Mouse (Mus musculus) layer of hippocampus, adult 9-10 months (tissue): Measurements from ENCODE around the gene Palm2.

Source experiments
- DNase-seq: peaks from one replicate; pipeline ENCODE4 v3.0.0; 2022; ENCODE audit warnings: low spot score

Gene Palm2

DNA sequence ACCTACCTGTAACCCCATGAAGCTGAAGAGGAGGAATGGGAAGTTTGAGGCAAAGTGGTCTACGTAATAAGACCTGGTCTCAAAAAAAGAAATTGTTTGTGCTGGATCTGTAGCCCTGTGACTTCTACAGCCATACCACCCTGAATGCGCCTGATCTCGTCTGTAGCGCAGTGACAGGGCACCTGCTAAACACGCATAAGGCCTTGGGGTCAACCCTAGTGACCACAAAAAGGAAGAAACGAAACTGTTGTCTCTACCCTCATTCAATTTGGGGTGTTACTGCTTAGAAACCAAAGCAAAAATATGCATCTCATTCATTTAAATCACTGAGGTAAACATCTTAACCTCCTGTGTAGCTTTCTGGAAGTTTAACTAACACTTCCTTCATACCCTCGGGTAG is 270.5 kb downstream of the Palm2 start:
- no peak for DNase-seq

DNA sequence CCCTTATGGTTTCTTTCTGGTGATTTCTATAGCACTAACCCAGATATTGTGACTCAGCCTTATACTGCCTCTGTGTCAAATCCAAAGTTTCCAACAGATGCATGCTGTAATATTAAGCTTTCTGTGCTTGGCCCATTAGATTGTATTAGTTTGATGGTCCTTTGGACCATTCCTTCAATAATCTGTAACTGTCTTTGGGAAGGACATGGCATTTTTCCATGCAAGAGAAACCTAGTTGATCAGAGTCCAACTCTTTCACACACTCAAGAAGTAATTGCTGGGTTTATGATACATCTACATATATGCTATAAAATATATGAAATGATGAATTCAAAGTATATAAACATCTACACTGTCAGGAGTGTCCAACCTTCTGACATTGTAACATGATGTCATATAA is 281.8 kb downstream of the Palm2 start:
- no peak for DNase-seq

DNA sequence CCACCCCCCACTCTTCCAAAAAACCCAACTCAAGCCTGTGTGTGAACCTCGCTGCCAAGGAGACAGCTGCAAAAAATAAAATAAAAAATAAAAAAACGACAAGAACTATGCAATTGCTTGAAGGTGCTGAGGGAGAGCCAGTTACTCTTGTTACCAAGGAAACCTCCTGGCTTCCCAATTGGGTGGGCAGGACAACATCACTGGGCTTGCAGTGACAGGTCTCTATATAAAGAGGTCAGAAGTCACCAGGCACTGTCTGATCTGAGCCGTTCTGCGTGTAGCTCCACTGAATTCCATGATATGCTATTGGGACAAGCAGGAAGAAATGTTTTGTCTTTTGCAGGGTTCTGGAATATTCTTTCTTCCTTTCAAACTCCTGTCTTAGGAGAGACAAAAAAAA is 282.7 kb downstream of the Palm2 start:
- no peak for DNase-seq

DNA sequence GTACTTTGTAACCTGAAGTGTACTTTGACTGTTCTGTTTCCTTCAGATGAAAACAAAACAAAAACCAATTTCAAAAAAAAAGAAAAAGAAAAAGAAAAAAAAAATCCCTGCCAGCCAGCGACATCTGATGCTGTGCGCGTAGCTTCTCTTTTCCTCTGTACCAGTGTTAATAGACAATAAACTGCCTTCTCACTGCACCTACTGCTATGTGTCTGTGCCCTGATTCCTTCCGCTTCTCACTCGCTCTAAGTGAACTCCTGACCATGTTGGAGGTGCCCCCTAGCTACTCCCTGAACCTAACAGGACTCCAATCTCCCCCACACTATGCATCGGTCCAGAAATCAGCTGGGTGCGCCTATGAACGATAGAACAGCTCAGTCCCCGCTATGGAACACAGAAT is 283.3 kb downstream of the Palm2 start, which contains the start of gene Akap2:
Gene Akap2 (plus strand): TSS at position 304 of the 400 bp plus-strand sequence.
- DNase-seq, result no peak

- no peak for DNase-seq
Measured at GRCm38 (mm10) chr4:57719370-57719769, 285.3 kb downstream of the Palm2 start.

- no peak for DNase-seq
Measured at GRCm38 (mm10) chr4:57720869-57721361, 286.9 kb downstream of the Palm2 start.

DNA sequence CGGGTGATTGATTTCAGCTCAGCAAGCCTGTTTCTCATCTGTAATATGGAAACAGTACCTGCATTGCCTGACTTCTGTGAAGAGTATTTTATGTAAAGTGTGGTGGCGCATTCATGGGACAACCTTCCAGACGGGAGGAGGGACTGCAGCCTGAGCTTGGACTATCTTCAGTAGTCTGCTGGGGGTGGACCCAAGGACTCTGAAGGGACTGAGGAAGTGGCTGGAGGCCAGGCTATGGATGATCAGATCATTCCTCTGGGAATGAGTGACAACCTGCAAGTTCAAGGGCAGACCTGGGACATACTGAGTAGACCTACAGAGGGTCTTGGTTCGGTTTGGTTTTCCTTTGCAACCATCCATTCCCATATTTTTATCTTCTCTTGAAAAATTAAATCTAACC is 288.2 kb downstream of the Palm2 start:
- no peak for DNase-seq

- no peak for DNase-seq
Measured at GRCm38 (mm10) chr4:57723659-57724058, 289.6 kb downstream of the Palm2 start.

- no peak for DNase-seq
Measured at GRCm38 (mm10) chr4:57725569-57725968, 291.5 kb downstream of the Palm2 start.

- no peak for DNase-seq
Measured at GRCm38 (mm10) chr4:57728611-57729183, 294.6 kb downstream of the Palm2 start.

DNA sequence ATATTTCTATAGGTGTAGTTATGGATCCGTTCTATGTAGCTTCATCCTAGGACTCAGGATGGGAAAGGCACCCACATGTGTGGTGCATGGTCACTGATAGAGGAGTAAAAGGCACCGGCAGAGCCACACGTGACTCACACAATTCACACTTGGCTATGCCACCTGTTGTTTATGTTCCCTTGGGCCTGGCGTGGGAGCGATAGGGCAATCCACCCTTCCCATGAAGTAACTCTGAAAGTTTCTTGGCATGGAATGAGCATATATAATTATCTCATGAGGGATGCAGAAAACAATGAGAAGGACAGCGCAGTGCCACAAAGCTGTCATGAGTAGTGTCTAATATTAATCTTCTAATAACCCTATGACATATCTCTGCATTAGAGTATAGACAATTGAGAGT is 296.0 kb downstream of the Palm2 start:
- DNase-seq, result no peak

- no peak for DNase-seq
Measured at GRCm38 (mm10) chr4:57730801-57731598, 297.0 kb downstream of the Palm2 start.

DNA sequence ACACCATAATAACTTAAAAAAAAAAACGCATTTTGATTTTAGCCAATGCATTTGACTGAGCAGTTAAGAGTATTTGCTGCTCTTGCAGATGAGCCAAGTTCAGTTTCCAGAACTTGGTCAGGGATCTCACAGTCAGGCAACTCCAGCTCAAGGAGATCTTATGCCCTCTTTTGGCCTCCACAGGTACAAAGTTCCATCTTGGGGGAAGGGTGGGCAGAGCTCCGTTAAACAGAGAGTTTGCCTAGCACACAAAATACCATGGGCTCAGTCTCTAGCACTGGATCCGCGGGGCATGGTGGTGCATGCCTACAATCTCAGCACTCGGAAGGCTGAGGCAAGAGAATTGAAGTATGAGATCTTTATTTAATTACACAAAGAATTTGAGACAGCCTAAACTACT is 298.3 kb downstream of the Palm2 start:
- DNase-seq, result no peak

DNA sequence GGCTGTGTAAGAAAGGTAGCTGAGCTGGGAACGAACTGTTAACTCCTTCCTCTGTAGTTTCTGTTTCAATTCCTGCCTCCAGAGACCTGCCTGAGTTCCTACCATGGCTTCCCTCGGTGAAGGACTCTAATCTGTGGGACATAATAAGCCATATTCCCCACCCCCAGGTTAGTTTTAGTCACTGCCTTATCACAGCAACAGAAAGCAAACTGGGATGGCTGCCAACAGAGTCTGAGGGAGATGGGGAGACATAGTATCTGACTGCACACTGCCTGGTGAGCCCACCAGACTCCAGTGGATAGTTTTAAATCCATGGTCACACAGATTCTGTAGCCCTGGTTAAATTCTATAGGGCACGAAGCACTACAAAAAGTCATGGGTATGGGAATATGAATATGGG is 299.4 kb downstream of the Palm2 start:
- DNase-seq, result no peak

- DNase-seq, result no peak
Measured at GRCm38 (mm10) chr4:57735426-57735825, 301.4 kb downstream of the Palm2 start.

GRCm38 (mm10) chr4:57738856-57739552 is 305.0 kb downstream of the Palm2 start:
- no peak for DNase-seq

DNA sequence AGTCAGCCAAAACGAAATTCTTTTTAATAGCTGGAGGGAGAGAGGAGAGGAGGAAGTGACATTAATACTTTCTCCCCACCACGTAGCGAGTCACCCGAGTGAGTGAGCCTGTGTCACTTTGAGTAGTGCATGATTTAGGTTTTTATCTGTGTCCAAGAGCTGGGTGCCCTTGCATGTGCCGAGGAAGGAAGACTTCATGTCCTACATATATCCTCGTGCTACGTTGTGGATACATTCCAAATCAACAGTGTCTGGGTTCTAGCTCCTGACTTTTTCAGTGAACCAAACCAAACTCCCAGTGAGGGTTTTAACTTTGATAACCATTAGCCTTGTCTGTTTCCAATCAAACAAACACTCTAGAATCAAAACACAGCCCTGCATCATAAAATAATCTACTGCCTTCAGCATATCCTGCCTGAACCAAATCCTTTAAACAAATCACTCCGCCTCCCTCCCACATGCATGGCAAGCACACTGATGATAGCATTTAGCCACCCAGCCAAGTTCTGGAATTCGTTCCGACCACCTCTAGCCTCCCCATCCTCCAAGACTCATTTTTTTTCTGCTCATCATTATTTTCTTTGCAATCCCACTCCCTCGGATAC is 309.4 kb downstream of the Palm2 start:
- DNase-seq, result no peak

DNA sequence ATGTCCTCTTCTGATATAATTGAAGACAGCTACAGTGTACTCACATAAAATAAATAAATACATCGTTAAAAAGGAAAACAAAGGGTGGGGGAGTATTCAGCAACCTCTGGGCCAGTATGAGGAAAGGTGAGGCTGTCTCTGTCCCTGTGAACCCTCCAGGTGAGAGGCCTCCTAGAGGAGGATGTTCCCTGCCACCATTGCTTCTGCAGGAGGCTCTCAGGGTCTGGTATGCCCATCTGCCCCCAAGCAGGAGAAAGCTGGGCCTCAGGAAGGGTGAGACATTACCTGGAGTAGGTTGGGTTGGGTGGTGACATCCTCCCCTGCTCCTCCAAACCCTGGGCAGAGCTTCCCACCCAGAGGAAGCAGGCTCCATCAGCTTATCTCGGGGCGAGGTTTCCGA is 316.6 kb downstream of the Palm2 start:
- no peak for DNase-seq

DNA sequence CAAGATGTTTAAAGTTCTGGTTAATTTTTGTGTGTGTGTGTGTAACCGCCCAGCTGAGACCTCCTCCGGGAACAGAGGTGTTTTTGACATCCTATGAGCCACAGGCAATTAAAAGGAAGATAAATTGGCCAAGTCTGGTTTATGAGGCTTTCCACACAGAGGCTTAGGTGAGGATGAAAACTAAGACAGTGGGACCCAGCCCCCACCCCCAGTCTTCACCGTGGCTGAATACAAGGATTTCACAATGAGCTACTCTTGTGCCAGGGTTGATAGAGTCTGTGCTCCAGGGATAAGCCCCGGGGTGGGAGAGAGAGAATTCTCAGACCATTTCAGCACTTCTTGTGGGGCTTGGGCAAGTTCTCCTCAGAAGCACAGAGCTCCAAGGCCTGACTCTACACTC is 317.0 kb downstream of the Palm2 start:
- no peak for DNase-seq

GRCm38 (mm10) chr4:57751566-57751965 is 317.5 kb downstream of the Palm2 start:
- no peak for DNase-seq

GRCm38 (mm10) chr4:57755085-57755484 is 321.0 kb downstream of the Palm2 start:
- DNase-seq, result no peak

DNA sequence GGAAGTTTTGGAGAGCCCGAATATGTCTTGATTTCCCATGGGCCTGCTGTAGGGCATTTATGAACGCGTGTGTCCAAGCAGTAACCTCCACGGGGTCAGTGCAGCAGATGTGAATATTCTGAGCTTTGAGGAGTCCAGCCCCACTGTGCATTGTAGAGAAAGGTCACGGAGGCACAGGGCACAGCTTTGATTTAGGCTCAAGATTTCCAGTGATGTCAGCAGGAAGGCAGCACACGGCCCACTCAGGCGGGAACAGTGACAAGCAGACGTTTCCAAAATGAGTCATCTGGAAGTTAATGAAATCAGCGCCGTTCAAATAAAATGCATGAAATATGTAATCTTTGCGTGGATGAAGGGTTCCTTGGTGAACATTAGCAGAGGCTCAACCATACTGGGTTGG is 323.9 kb downstream of the Palm2 start:
- no peak for DNase-seq
